Mouse (Mus musculus): ENCODE measurements around the gene Eif3d. TPM values are rescaled to one million over a fixed set of nuclear protein-coding genes. Genes with fewer than 3 reads are reported as not detected.
A peak's percentile ranks its signal among the peaks of the same experiment; 100 is the strongest.
"Not testable (repeated sequence)": the region's sequence is repeated elsewhere in the genome, so short reads cannot be mapped to it uniquely, and the experiment has no call there.

Gene Eif3d
- 219 and 234 TPM in 2 replicates for polyA plus RNA-seq (2016; fragmentation: Nextera tagmentation; extraction: Ambion mirVana)

DNA sequence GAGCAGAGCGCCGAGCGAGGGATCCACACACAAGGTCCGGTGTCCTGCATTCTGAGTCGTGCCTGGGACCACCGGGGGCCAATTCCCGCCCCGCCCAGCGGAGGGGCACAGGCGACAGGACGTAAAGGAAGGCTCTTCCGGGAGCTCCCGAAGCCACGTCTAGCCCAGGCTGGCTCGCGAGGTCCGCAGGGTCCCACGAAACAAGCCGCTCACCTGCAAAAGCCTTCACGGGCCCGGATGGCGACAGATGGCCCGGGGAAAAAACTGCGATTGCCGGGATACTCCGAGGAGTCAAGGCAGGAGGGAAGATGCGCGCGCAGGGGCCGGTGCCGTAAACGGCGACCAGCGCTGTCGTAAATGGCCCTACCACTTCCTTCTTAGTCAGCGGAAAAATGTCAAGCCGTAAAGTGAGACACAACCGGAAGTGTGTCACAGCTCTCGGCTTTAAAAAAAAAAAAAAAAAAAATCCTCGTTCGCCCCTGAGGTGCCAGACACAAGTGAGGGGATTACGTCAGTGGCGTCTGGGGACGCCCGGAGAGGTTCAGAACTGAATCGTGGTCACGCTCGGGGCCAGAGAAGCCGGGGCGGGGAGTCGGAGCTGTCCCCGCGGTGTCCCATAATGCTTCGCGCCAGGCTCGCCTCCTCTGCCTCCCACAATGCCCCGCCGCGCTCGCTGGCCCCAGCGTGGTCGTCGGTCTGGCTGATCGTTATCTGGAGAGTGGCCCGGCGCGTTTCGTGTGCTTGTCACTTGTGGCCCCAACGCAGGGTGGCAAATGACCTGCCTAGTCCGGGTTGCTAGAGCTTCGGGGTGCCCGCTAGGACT, at the start of gene Eif3d:
Eif3d (minus strand) TSS at position 344 of the 823 bp plus-strand sequence.
- peak within 1 kb of the TSS; percentile 97 for H3K9ac ChIP-seq
- H3K9me3 ChIP-seq: no peaks in the 10 kb centered on the region
- peak; percentile 91 for ATAC-seq (ENCODE audit: low FRiP score)
- peaks cover 31% of the 10 kb centered on the region for H3K36me3 ChIP-seq (replicated peaks)
- H3K4me3 ChIP-seq (replicated peaks): peak within 1 kb of the TSS; percentile 92
- 0 out of 2 replicates have a peak, but pooled peaks cover 3% of the 10 kb centered on the region for H3K27me3 ChIP-seq
- peak within 1 kb of the TSS; percentile 99 for H3K27ac ChIP-seq
- under 1% methylated on average over 72 of the region's 72 CpGs for WGBS
- H3K4me1 ChIP-seq: peaks cover 23% of the 10 kb centered on the region
- peak within 1 kb of the TSS; percentile 95 for H3K4me2 ChIP-seq

DNA sequence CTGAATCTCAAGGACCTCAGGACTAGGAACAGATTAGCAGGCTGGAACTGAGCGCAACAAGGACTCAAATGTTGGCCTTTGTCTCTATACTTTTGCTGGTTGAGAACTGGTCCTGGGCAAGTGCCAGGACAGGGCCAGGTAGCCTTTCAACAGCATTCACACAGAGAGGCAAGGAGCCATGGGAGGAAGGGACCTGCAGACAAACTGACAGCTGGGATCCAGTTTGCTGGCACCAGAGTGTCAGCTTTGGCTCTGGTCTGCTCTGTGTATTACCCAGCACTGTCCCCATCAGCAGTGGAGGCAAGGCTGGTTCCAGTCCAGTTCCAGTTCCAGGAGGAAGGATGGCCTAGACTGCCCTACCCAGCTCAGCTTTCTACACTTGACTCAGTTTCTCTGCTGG, 43.4 kb upstream of the Eif3d start:
- Histone ChIP-seq H3K9me3 (no peaks in the 10 kb centered on the region), H3K36me3 (replicated peaks) (no peaks in the 10 kb centered on the region), H3K4me3 (replicated peaks) (no peak overlapping the region), H3K27me3 (peaks cover 15% of the 10 kb centered on the region; the same call in 1 of the 2 replicates), H3K4me2 (no peak overlapping the region), H3K27ac (no peak overlapping the region), H3K9ac (no peak overlapping the region), H3K4me1 (no peaks in the 10 kb centered on the region)
- ATAC-seq (ENCODE audit: low FRiP score): no peak
- WGBS: 100% methylated on average over 1 of the region's 1 CpGs

DNA sequence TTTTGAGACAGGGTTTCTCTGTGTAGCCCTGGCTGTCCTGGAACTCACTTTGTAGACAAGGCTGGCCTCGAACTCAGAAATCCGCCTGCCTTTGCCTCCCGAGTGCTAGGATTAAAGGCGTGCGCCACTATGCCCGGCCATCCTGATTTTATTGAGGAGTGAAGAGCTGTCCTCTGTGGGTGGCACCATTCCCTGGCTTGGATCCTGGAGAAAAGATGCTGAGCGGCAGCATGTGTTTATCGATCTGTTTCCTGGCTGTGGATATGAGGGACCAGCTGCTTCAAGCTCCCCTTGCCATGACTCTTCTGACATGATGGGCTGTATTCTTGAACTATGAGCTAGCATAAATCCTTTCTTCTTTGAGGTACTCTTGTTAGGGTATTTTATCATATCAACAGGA, 37.6 kb upstream of the Eif3d start:
- H3K4me1 ChIP-seq; H3K9me3 ChIP-seq; H3K4me2 ChIP-seq; H3K4me3 ChIP-seq (replicated peaks); H3K9ac ChIP-seq; H3K36me3 ChIP-seq (replicated peaks); ATAC-seq (ENCODE audit: low FRiP score); H3K27ac ChIP-seq; H3K27me3 ChIP-seq: not testable (repeated sequence)
- 95% methylated on average over 8 of the region's 8 CpGs for WGBS

DNA sequence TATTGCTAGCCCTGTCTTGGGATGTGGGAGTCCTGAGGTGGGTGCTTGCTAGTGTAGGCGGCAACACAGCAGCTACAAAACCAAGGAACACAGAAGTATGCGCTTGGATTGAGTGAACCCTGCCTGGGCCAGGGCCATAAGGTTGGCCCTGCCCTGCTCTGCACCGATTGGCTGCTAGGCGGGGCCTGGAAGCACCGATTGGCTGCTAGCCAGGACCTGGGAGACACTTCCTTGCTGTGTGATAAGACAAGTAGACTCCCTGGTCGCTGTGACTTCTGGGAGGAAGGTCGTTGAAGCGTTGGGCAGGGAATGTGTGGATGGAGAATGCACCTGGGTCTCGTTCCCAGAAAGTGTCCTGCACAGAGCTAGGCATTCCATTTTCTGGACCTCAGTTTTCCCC, 33.3 kb upstream of the Eif3d start:
- WGBS: 65% methylated on average over 9 of the region's 9 CpGs

DNA sequence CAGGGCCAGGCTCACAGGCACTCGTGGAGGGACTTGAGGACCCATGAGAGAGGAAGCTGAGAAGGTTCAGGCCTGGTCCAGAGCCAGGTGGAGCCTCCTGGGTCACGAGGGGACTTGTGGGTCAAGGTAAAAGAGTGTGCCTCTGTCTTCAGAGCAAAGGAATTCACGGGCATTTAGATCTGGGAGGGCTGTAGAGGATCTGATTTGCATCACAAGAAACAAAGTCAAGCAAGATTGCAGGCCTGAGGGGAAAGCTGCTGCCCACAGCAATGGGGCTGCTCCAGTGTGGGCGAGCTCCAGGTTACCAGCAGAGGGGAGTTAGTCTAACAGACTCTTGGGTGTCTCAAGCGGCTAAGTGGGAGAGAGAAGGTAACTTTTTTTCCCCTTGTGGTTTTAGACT, 30.8 kb upstream of the Eif3d start:
- no peak for ATAC-seq (ENCODE audit: low FRiP score)
- Histone ChIP-seq H3K4me2 (no peak overlapping the region), H3K4me3 (replicated peaks) (no peak overlapping the region), H3K27me3 (no peaks in the 10 kb centered on the region), H3K9me3 (no peaks in the 10 kb centered on the region), H3K27ac (no peak overlapping the region), H3K36me3 (replicated peaks) (no peaks in the 10 kb centered on the region), H3K4me1 (peaks cover 22% of the 10 kb centered on the region), H3K9ac (no peak overlapping the region)
- 17% methylated on average over 5 of the region's 5 CpGs for WGBS

More for the DNA sequence above, 33.3 kb upstream of the Eif3d start:
- no peak overlapping the region for H3K27ac ChIP-seq
- H3K36me3 ChIP-seq (replicated peaks): no peaks in the 10 kb centered on the region
- no peak overlapping the region for H3K4me3 ChIP-seq (replicated peaks)
- H3K4me2 ChIP-seq: no peak overlapping the region
- H3K27me3 ChIP-seq: no peaks in the 10 kb centered on the region; the same call in 1 of the 2 replicates
- H3K4me1 ChIP-seq: peaks cover 7% of the 10 kb centered on the region; the same call in 1 of the 2 replicates
- no peaks in the 10 kb centered on the region for H3K9me3 ChIP-seq
- no peak overlapping the region for H3K9ac ChIP-seq
- ATAC-seq (ENCODE audit: low FRiP score): no peak

DNA sequence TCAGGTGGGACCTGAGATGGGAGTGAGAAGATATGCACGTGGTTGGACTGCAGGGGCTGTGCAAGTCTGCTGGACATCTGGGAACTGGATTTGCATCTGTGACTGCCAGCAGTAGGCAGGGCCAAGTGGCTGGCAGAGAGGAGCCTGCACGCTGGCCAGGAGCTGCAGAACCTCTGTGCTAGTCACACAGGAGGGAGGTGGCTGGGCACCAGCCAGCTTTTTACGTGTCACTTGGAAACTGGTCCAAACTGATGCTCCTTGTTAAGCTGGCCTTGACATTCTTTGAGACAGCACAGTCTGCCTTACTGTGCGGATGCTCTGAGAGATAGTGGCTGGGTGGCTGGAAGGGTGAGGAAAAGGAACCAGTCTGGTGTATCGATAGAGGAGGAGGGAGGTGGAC, 17.9 kb upstream of the Eif3d start:
- ATAC-seq (ENCODE audit: low FRiP score): no peak
- no peak overlapping the region for H3K4me3 ChIP-seq (replicated peaks)
- H3K9ac ChIP-seq: no peak overlapping the region
- 74% methylated on average over 5 of the region's 5 CpGs for WGBS
- H3K4me2 ChIP-seq: no peak overlapping the region
- H3K4me1 ChIP-seq: peaks cover 5% of the 10 kb centered on the region; the same call in 1 of the 2 replicates
- no peak overlapping the region for H3K27ac ChIP-seq
- H3K9me3 ChIP-seq: no peaks in the 10 kb centered on the region
- no peaks in the 10 kb centered on the region for H3K36me3 ChIP-seq (replicated peaks)
- H3K27me3 ChIP-seq: peaks cover 11% of the 10 kb centered on the region

DNA sequence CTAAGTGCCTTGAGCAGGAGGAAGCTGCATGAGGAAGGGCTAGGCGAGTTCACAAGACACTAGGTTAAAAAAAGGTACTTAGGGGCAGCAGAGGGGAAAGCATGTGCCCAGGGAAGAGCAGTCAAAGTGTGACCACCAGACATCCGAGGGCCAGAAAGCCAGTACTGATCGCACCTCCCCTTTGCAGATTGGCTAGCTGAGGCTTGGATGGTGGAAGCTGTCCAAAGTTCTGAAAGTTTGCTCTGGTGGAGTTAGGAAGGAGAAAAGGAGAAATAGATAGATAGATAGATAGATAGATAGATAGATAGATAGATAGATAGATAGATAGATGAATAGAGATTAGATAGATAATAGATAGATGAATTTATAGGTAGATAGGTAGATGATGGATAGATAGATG, 12.8 kb upstream of the Eif3d start:
- H3K27ac ChIP-seq: no peak overlapping the region
- ATAC-seq (ENCODE audit: low FRiP score): no peak
- WGBS: 38% methylated on average over 3 of the region's 3 CpGs
- no peak overlapping the region for H3K4me3 ChIP-seq (replicated peaks)
- no peak overlapping the region for H3K4me2 ChIP-seq
- no peak overlapping the region for H3K9ac ChIP-seq
- peaks cover 28% of the 10 kb centered on the region for H3K27me3 ChIP-seq
- no peaks in the 10 kb centered on the region for H3K4me1 ChIP-seq
- no peaks in the 10 kb centered on the region for H3K36me3 ChIP-seq (replicated peaks)
- no peaks in the 10 kb centered on the region for H3K9me3 ChIP-seq

DNA sequence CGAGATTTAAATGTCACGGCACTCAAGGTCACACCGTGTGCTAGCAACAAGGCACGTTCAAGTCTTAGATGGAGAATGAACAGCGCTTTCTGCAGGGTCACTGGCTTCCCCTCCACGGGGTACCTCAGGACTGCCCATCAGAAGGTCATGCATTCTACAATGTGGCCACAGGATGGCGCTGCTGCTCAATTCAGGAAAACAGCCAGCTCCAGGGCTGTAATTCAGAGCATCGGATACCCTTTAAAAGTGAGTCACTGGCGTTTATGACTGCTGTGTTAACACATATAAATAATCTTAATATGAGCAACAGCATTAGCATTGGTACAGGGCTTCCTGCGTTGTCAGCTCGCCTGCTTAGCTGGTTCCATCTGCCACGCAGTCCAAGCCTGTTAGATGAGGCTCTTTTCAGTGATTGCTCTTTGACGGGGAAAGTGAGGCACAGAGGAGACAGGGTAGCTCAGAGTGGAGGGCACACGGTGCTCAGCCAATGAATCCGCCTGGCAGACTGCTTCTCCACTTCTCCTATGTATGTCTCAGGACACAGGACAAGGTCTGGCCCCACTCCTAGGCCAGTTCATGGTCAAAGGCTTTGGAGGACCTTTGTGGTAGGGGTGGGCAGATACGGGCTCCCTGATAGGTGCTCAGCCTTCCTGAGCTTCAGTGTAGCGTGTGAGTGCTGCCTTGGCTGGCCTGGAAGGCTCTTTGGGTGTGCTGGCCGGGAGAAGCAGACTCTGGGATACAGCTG, 11.8 kb upstream of the Eif3d start:
- Histone ChIP-seq H3K27me3 (peaks cover 28% of the 10 kb centered on the region), H3K4me3 (replicated peaks) (no peak overlapping the region), H3K4me1 (no peaks in the 10 kb centered on the region), H3K36me3 (replicated peaks) (no peaks in the 10 kb centered on the region), H3K9ac (no peak overlapping the region), H3K9me3 (no peaks in the 10 kb centered on the region), H3K27ac (no peak overlapping the region), H3K4me2 (no peak overlapping the region)
- ATAC-seq (ENCODE audit: low FRiP score): no peak
- 27% methylated on average over 18 of the region's 18 CpGs for WGBS

DNA sequence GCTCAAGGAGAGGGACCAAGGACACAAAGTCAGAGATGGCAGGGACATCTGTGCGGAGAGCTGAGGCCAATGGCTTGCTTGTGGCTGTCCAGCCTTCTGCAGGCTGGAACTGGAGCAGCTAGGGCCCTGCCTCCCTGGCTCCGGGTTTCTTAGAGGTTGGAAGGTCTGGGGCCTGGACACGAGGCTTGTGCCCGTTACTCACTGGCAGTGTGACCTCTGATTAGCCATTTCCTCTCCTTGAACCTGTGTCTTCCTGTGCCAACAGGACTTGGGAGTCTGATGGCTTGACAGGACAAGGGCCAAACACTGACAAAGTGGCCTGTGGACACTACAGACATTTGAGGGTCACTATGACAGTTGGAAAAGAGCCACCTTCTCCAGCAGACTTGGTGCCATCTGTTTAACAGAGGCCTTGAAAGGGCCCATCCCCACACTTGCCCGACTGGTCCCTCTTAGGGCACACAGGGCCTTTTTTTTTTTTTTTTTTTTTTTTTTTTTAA, 10.6 kb upstream of the Eif3d start:
- H3K4me1 ChIP-seq: no peaks in the 10 kb centered on the region
- H3K27me3 ChIP-seq: peaks cover 28% of the 10 kb centered on the region
- H3K27ac ChIP-seq: no peak overlapping the region
- no peak overlapping the region for H3K9ac ChIP-seq
- no peak overlapping the region for H3K4me3 ChIP-seq (replicated peaks)
- H3K4me2 ChIP-seq: no peak overlapping the region
- H3K9me3 ChIP-seq: no peaks in the 10 kb centered on the region
- no peak for ATAC-seq (ENCODE audit: low FRiP score)
- WGBS: 70% methylated on average over 5 of the region's 5 CpGs
- H3K36me3 ChIP-seq (replicated peaks): no peaks in the 10 kb centered on the region

DNA sequence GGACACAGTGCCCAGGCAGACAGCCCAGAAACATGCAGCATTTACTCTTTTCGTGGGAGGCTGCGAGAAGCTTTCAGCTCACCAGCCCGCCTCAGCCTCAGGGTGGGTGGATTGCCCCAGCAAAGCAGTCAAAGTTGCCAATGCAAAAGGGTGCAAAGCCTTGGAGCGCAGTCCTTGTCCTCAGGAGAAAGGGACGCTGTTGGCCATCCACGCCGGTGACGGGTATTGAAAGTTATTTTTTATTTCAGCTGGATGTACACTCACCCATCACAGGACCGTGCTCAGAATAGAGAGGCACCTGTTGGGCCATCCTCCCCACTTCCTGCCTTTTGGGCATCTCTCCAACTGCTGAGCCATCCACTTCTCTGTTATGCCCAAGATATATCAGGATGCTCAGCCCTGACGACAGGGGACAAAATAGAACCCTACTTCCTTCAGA, 8.8 kb upstream of the Eif3d start:
- Histone ChIP-seq H3K36me3 (replicated peaks) (no peaks in the 10 kb centered on the region), H3K9ac (no peak overlapping the region), H3K4me2 (no peak overlapping the region), H3K27me3 (peaks cover 25% of the 10 kb centered on the region), H3K4me1 (no peaks in the 10 kb centered on the region), H3K4me3 (replicated peaks) (no peak overlapping the region), H3K27ac (no peak overlapping the region), H3K9me3 (no peaks in the 10 kb centered on the region)
- 89% methylated on average over 10 of the region's 10 CpGs for WGBS
- no peak for ATAC-seq (ENCODE audit: low FRiP score)

DNA sequence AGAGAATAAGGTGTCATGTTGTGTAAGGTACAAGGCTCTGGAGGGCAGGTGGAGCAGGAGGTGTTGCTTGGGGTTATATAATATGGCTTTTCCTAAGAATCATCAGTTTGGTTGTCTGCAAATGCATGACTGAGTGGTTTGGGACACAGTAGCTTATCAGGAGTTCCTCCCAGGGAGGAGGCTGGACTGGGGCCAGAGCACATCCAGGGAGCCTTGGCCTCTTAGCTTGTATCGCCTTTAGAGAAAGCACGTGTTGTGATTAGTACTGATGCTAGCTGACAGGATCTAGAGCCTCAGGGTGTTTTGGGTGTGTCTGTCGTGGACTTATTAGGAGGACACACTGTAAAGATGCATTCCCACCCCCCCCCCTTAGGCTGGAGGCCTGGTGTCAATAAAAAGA, 7.0 kb upstream of the Eif3d start:
- Histone ChIP-seq H3K4me2 (no peak overlapping the region), H3K9ac (no peak overlapping the region), H3K27me3 (peaks cover 21% of the 10 kb centered on the region), H3K36me3 (replicated peaks) (no peaks in the 10 kb centered on the region), H3K9me3 (no peaks in the 10 kb centered on the region), H3K27ac (no peak overlapping the region), H3K4me3 (replicated peaks) (no peak overlapping the region), H3K4me1 (no peaks in the 10 kb centered on the region)
- 63% methylated on average over 3 of the region's 3 CpGs for WGBS
- no peak for ATAC-seq (ENCODE audit: low FRiP score)

DNA sequence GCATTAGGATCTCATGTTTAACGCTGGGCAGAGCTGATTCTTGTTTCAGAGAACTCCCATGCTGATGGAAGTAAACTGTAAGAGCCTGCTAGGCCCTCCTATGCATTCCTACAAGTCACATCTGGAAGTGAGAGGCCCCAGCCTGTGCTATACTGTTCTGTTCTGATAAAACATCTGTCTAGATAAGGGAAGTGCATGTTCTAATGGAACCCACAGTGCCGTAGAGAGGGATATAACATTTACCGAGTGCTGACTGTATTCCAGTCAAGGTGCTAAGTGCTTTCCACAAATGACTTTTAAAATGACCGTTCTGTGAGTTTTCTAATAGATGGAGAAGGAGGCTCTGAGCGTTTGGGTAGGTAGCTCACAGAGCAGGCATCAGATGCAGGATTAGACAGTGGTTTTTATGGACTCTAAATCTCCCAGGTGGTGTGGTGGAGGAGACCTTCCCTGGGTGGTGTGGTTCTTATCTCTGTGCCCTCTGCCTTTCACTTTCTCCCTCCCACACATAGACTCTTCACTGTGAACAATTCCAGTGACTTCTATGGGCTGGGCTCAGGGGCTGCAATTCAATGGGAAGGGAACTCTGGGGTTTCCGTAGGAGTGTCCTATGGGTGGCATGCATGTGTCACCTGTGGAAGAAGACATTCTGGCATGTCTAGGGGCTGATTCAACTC, 3.7 kb upstream of the Eif3d start:
- H3K9ac ChIP-seq: no peak overlapping the region
- no peak overlapping the region for H3K27ac ChIP-seq
- H3K9me3 ChIP-seq: no peaks in the 10 kb centered on the region
- H3K4me2 ChIP-seq: no peak overlapping the region
- H3K4me1 ChIP-seq: peaks cover 15% of the 10 kb centered on the region
- no peak overlapping the region for H3K4me3 ChIP-seq (replicated peaks)
- no peaks in the 10 kb centered on the region for H3K36me3 ChIP-seq (replicated peaks)
- no peak for ATAC-seq (ENCODE audit: low FRiP score)
- H3K27me3 ChIP-seq: peaks cover 6% of the 10 kb centered on the region; the same call in 1 of the 2 replicates
- 75% methylated on average over 6 of the region's 6 CpGs for WGBS
